Mouse (Mus musculus): ENCODE measurements around the gene Gm49321. TPM values are rescaled to one million over a fixed set of nuclear protein-coding genes. Genes with fewer than 3 reads are reported as not detected.

Gene Gm49321
- total and polyA plus RNA-seq, 3 experiments = 5.3 TPM; not detected in 2

DNA sequence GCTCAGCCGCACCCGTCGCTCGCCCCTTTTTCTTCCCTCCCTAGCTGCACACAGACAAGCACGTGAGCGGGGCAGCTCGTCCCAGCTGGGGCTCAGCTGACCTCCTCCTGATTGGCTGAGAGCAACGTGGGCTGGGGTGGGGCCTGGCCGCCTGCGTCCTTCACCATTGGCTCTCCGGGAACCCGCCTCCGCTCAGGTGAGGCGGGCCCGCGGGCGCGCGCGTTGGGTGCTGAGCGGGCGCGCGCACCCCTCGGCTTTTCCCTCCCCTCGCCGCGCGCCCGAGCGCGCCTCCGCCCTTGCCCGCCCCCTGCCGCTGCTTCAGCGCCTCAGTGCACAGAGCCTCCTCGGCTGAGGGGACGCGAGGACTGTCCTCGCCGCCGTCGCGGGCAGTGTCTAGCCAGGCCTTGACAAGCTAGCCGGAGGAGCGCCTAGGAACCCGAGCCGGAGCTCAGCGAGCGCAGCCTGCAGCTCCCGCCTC, 29.7 kb upstream of the Gm49321 start (continued):
- no peak for TF ChIP-seq TAL1 (IDR thresholded peaks at IDR 0.05; ENCODE audit: low read length)
- TF ChIP-seq MAZ (IDR thresholded peaks at IDR 0.05; ENCODE audit: low read depth, low read length) = peak; percentile 56; the same call in 1 of the 2 replicates
- peak; percentile 99 for TF ChIP-seq ETS1 (IDR thresholded peaks at IDR 0.05; ENCODE audit: low read depth, low read length)
- peak; percentile 91 for TF ChIP-seq USF1 (IDR thresholded peaks at IDR 0.05; ENCODE audit: low read depth, low read length)
- peak; percentile 90 to 91 for TF ChIP-seq POLR2A (IDR thresholded peaks at IDR 0.05; ENCODE audit: control insufficient read depth in 1 of 2, insufficient read depth in 1 of 2, low read depth in 1 of 2, low read length in 2 of 2, poor library complexity in 1 of 2)

- Histone ChIP-seq H3K4me3 (ENCODE audit: control insufficient read depth in 1 of 2, insufficient read depth in 1 of 2, low read depth in 2 of 2, low read length in 2 of 2) (peak overlapping the region; percentile 92 to 95), H3K79me2 (ENCODE audit: control insufficient read depth, insufficient read depth, low read length, poor library complexity) (peaks cover 30% of the 10 kb centered on the region), H3K9ac (ENCODE audit: control insufficient read depth, low read depth, low read length, poor library complexity, severe bottlenecking) (peak overlapping the region; percentile 98), H3K36me3 (ENCODE audit: control insufficient read depth in 1 of 2, insufficient read depth in 2 of 2, low read length in 2 of 2) (peaks cover 0 to 27% of the 10 kb centered on the region in 2 experiments; a peak in 2 of 4 replicates), H3K27ac (ENCODE audit: control insufficient read depth, low read depth, low read length) (peak overlapping the region; percentile 51), H3K4me1 (ENCODE audit: control insufficient read depth in 1 of 2, insufficient read depth in 2 of 2, low read length in 2 of 2) (peaks cover 16 to 25% of the 10 kb centered on the region in 2 experiments), H3K9me3 (replicated peaks; ENCODE audit: insufficient read depth, low read length) (no peaks in the 10 kb centered on the region), H3K27me3 (ENCODE audit: control insufficient read depth in 1 of 2, insufficient read depth in 2 of 2, low read length in 2 of 2) (no peaks in the 10 kb centered on the region)
- no peak for TF ChIP-seq MAFK (IDR thresholded peaks at IDR 0.05; ENCODE audit: borderline replicate concordance, low read depth, low read length)
- TF ChIP-seq CHD2 (IDR thresholded peaks at IDR 0.05; ENCODE audit: low read length) = no peak
- TF ChIP-seq NRF1 (IDR thresholded peaks at IDR 0.05; ENCODE audit: insufficient read depth, low read depth, low read length, poor library complexity, severe bottlenecking) = no peak
- TF ChIP-seq POLR2AphosphoS2 (IDR thresholded peaks at IDR 0.05; ENCODE audit: low read length) = no peak
- TF ChIP-seq ZKSCAN1 (IDR thresholded peaks at IDR 0.05; ENCODE audit: low read depth, low read length) = no peak
- no peak for TF ChIP-seq MAX (IDR thresholded peaks at IDR 0.05; ENCODE audit: low read length)
- no peak for TF ChIP-seq MAZ (IDR thresholded peaks at IDR 0.05; ENCODE audit: low read depth, low read length)
- no peak for TF ChIP-seq ZC3H11A (IDR thresholded peaks at IDR 0.05; ENCODE audit: low read depth, low read length)
- no peak for TF ChIP-seq SIN3A (IDR thresholded peaks at IDR 0.05; ENCODE audit: low read length)
- no peak for TF ChIP-seq RCOR1 (IDR thresholded peaks at IDR 0.05; ENCODE audit: low read depth, low read length)
- 0 out of 4 replicates have a peak, but pooled peaks of 1 of the 2 experiments have one; percentile 3 for TF ChIP-seq POLR2A (IDR thresholded peaks at IDR 0.05; ENCODE audit: control insufficient read depth in 1 of 2, insufficient read depth in 1 of 2, low read depth in 1 of 2, low read length in 2 of 2, poor library complexity in 1 of 2)
- TF ChIP-seq KAT2A (conservative IDR thresholded peaks at IDR 0.05; ENCODE audit: low read depth, low read length) = no peak
- TF ChIP-seq POLR2AphosphoS5 (IDR thresholded peaks at IDR 0.05; ENCODE audit: borderline replicate concordance, low read depth, low read length) = no peak
- TF ChIP-seq ZNF384 (IDR thresholded peaks at IDR 0.05; ENCODE audit: low read depth, low read length) = peak; percentile 61
- TF ChIP-seq MYC (IDR thresholded peaks at IDR 0.05; ENCODE audit: low read depth, low read length) = no peak
- TF ChIP-seq TAL1 (IDR thresholded peaks at IDR 0.05; ENCODE audit: low read length) = no peak
- TF ChIP-seq ETS1 (IDR thresholded peaks at IDR 0.05; ENCODE audit: low read depth, low read length) = no peak
- TF ChIP-seq TBP (IDR thresholded peaks at IDR 0.05; ENCODE audit: low read depth, low read length) = no peak
- TF ChIP-seq BHLHE40 (IDR thresholded peaks at IDR 0.05; ENCODE audit: borderline replicate concordance, low read depth, low read length) = peak; percentile 66; the same call in 1 of the 2 replicates
- TF ChIP-seq MXI1 (IDR thresholded peaks at IDR 0.05; ENCODE audit: low read depth, low read length) = no peak; the same call in 1 of the 2 replicates
- TF ChIP-seq CHD1 (IDR thresholded peaks at IDR 0.05; ENCODE audit: low read depth, low read length) = peak; percentile 95; the same call in 1 of the 2 replicates
- no peak for TF ChIP-seq JUND (IDR thresholded peaks at IDR 0.05; ENCODE audit: low read depth, low read length)
- TF ChIP-seq ZMIZ1 (IDR thresholded peaks at IDR 0.05; ENCODE audit: low read depth, low read length) = no peak; the same call in 1 of the 2 replicates
- no peak for TF ChIP-seq CTCF (IDR thresholded peaks at IDR 0.05 in 2 of 3, conservative IDR thresholded peaks at IDR 0.05 in 1 of 3; ENCODE audit: control insufficient read depth in 1 of 3, insufficient read depth in 1 of 3, low read depth in 2 of 3, low read length in 3 of 3, poor library complexity in 1 of 3, severe bottlenecking in 1 of 3)
- no peak for TF ChIP-seq RAD21 (IDR thresholded peaks at IDR 0.05; ENCODE audit: low read depth, low read length)
- no peak for TF ChIP-seq HCFC1 (IDR thresholded peaks at IDR 0.05; ENCODE audit: low read depth, low read length)
- TF ChIP-seq USF2 (IDR thresholded peaks at IDR 0.05; ENCODE audit: borderline replicate concordance in 1 of 2, insufficient read depth in 1 of 2, low read depth in 1 of 2, low read length in 2 of 2) = no peak
- peak; percentile 49 for DNase-seq (ENCODE audit: low read depth, low spot score)
Observed at GRCm38 (mm10) chr12:73908274-73909012, 29.0 kb upstream of the Gm49321 start.

Measured in MEL (cell line).